Mouse (Mus musculus): ENCODE data around the gene Zfp287.

Gene Zfp287

GRCm38 (mm10) chr11:62701218-62701617, 30.5 kb downstream of the Zfp287 start:
- no peak for DNase-seq (ENCODE audit: low read depth, low spot score)

- no peak for DNase-seq (ENCODE audit: low read depth, low spot score)
Measured at GRCm38 (mm10) chr11:62699749-62700148, 32.0 kb downstream of the Zfp287 start.

- DNase-seq (ENCODE audit: low read depth, low spot score), result no peak
Measured at GRCm38 (mm10) chr11:62695126-62695525, 36.6 kb downstream of the Zfp287 start.

GRCm38 (mm10) chr11:62693299-62694184, 38.2 kb downstream of the Zfp287 start:
- peak; percentile 89 for DNase-seq (ENCODE audit: low read depth, low spot score)

- DNase-seq (ENCODE audit: low read depth, low spot score), result no peak
Measured at GRCm38 (mm10) chr11:62691592-62691991, 40.1 kb downstream of the Zfp287 start.

- no peak for DNase-seq (ENCODE audit: low read depth, low spot score)
Measured at GRCm38 (mm10) chr11:62679954-62680353, 51.8 kb downstream of the Zfp287 start.

- no peak for DNase-seq (ENCODE audit: low read depth, low spot score)
Measured at GRCm38 (mm10) chr11:62678778-62679354, 52.8 kb downstream of the Zfp287 start.

- DNase-seq (ENCODE audit: low read depth, low spot score), result no peak
Measured at GRCm38 (mm10) chr11:62676290-62676596, 55.5 kb downstream of the Zfp287 start.

- peak; percentile 93 for DNase-seq (ENCODE audit: low read depth, low spot score)
Measured at GRCm38 (mm10) chr11:62675480-62676289, 56.0 kb downstream of the Zfp287 start.

GRCm38 (mm10) chr11:62670006-62670405, 61.7 kb downstream of the Zfp287 start:
- peak; percentile 22 for DNase-seq (ENCODE audit: low read depth, low spot score)

GRCm38 (mm10) chr11:62669471-62669870, 62.2 kb downstream of the Zfp287 start:
- peak; percentile 95 for DNase-seq (ENCODE audit: low read depth, low spot score)

- peak; percentile 21 for DNase-seq (ENCODE audit: low read depth, low spot score)
Measured at GRCm38 (mm10) chr11:62668986-62669385, 62.7 kb downstream of the Zfp287 start.

GRCm38 (mm10) chr11:62664250-62664649, 67.5 kb downstream of the Zfp287 start:
- no peak for DNase-seq (ENCODE audit: low read depth, low spot score)

- DNase-seq (ENCODE audit: low read depth, low spot score), result no peak
Measured at GRCm38 (mm10) chr11:62660885-62661284, 70.8 kb downstream of the Zfp287 start.

GRCm38 (mm10) chr11:62652080-62652479, 79.6 kb downstream of the Zfp287 start:
- no peak for DNase-seq (ENCODE audit: low read depth, low spot score)

GRCm38 (mm10) chr11:62651563-62651962, 80.1 kb downstream of the Zfp287 start:
- DNase-seq (ENCODE audit: low read depth, low spot score), result no peak

Data from brain, adult 2 months (tissue).